8 mouse cellular contexts compared by ENCODE assay signal in genomic region chr8:122698254-122698768, GRCm38 (mm10). TPM values are rescaled to one million over a fixed set of nuclear protein-coding genes. Genes with fewer than 3 reads are reported as not detected.
A peak's percentile ranks its signal among the peaks of the same experiment; 100 is the strongest.
DNase-seq lines count a peak whose midpoint lies in the region; ATAC-seq and TF ChIP-seq lines count a peak whose summit lies in the region.
"Had no signal": no experiment of that assay in that cellular context is flagged by ENCODE, and none has a peak within 500 bp of the region (broad histone marks: within the 10 kb centered on the region; RNA-seq: fewer than 3 reads in every experiment).

No protein-coding gene starts in this region.

- peak overlapping the region; percentile 18; the same call in 1 of the 2 replicates for H3K9ac ChIP-seq in kidney, embryonic 14.5 days (ENCODE audit: low read depth, low read length)
- H3K9ac ChIP-seq in intestine, embryonic 15.5 days = no peak overlapping the region
- H3K9ac ChIP-seq in stomach, embryonic 16.5 days (ENCODE audit: low read length) = peak overlapping the region; percentile 7; the same call in 1 of the 2 replicates

- no peaks in the 10 kb centered on the region for H3K4me1 ChIP-seq in kidney, embryonic 14.5 days (ENCODE audit: control insufficient read depth, insufficient read depth, low read length)
- H3K4me1 ChIP-seq in G1E (ENCODE audit: insufficient read depth, low read depth, low read length) = peaks cover 96% of the 10 kb centered on the region
- no peaks in the 10 kb centered on the region for H3K4me1 ChIP-seq in intestine, embryonic 15.5 days (replicated peaks)
- peaks cover 5% of the 10 kb centered on the region; the same call in 1 of the 2 replicates for H3K4me1 ChIP-seq in stomach, embryonic 16.5 days (ENCODE audit: control insufficient read depth, insufficient read depth, low read length)

- no peaks in the 10 kb centered on the region for H3K9me3 ChIP-seq in kidney, embryonic 14.5 days (ENCODE audit: control insufficient read depth, low read length)
- no peaks in the 10 kb centered on the region for H3K9me3 ChIP-seq in G1E (replicated peaks)
- H3K9me3 ChIP-seq in intestine, embryonic 15.5 days = no peaks in the 10 kb centered on the region
- H3K9me3 ChIP-seq in stomach, embryonic 16.5 days (replicated peaks; ENCODE audit: control insufficient read depth, low read length) = no peaks in the 10 kb centered on the region

- no peaks in the 10 kb centered on the region for H3K27me3 ChIP-seq in kidney, embryonic 14.5 days (ENCODE audit: control insufficient read depth, insufficient read depth, low read length)
- H3K27me3 ChIP-seq in G1E (ENCODE audit: insufficient read depth, low read length) = no peaks in the 10 kb centered on the region
- H3K27me3 ChIP-seq in intestine, embryonic 15.5 days (replicated peaks) = no peaks in the 10 kb centered on the region
- no peaks in the 10 kb centered on the region for H3K27me3 ChIP-seq in stomach, embryonic 16.5 days (ENCODE audit: control insufficient read depth, insufficient read depth, low read length)

- no peak overlapping the region for H3K27ac ChIP-seq in kidney, embryonic 14.5 days (ENCODE audit: low read depth, low read length)
- H3K27ac ChIP-seq in intestine, embryonic 15.5 days = no peak overlapping the region
- H3K27ac ChIP-seq in stomach, embryonic 16.5 days (ENCODE audit: low read length) = no peak overlapping the region

- no peak for TF ChIP-seq CTCF in G1E (IDR thresholded peaks at IDR 0.05; ENCODE audit: low read depth, low read length)

- ATAC-seq in kidney, embryonic 14.5 days (ENCODE audit: low FRiP score, low TSS enrichment) = no peak
- ATAC-seq in G1E (ENCODE audit: extremely low read depth, insufficient number of reproducible peaks, low FRiP score, poor library complexity, severe bottlenecking) = no peak
- ATAC-seq in intestine, embryonic 15.5 days = 0 out of 2 replicates have a peak, but pooled peaks have one; percentile 22
- ATAC-seq in stomach, embryonic 16.5 days (ENCODE audit: insufficient read depth, low FRiP score) = no peak; the same call in 1 of the 2 replicates

- DNase-seq in kidney, postnatal 10 days = no peak
- no peak for DNase-seq in G1E (ENCODE audit: low spot score)
- no peak for DNase-seq in urinary bladder, postnatal 10 days (ENCODE audit: low spot score)
- no peak for DNase-seq in ovary, adult 18-20 months (ENCODE audit: low spot score)
- DNase-seq: lung, postnatal 14 days had no signal

- peak overlapping the region; percentile 12; the same call in 1 of the 2 replicates for H3K4me3 ChIP-seq in kidney, embryonic 14.5 days (ENCODE audit: low read length)
- H3K4me3 ChIP-seq in G1E (ENCODE audit: low read depth, low read length) = peak overlapping the region; percentile 77
- H3K4me3 ChIP-seq in intestine, embryonic 15.5 days (replicated peaks) = peak overlapping the region; percentile 9; the same call in 1 of the 2 replicates
- peak overlapping the region; percentile 7; the same call in 1 of the 2 replicates for H3K4me3 ChIP-seq in stomach, embryonic 16.5 days (replicated peaks; ENCODE audit: low read length)

- peak overlapping the region; percentile 22 for H3K4me2 ChIP-seq in kidney, embryonic 14.5 days (replicated peaks; ENCODE audit: low read depth, low read length)
- peak overlapping the region; percentile 14; the same call in 1 of the 2 replicates for H3K4me2 ChIP-seq in intestine, embryonic 15.5 days (replicated peaks)
- peak overlapping the region; percentile 27 for H3K4me2 ChIP-seq in stomach, embryonic 16.5 days (ENCODE audit: low read depth, low read length)

- no peaks in the 10 kb centered on the region for H3K36me3 ChIP-seq in kidney, embryonic 14.5 days (ENCODE audit: control insufficient read depth, insufficient read depth, low read length)
- peaks cover 50% of the 10 kb centered on the region for H3K36me3 ChIP-seq in G1E (replicated peaks)
- H3K36me3 ChIP-seq in intestine, embryonic 15.5 days = no peaks in the 10 kb centered on the region
- H3K36me3 ChIP-seq in stomach, embryonic 16.5 days (ENCODE audit: control insufficient read depth, insufficient read depth, low read length) = no peaks in the 10 kb centered on the region

- 61% methylated on average over 5 of the region's 5 CpGs for WGBS in kidney, embryonic 14.5 days
- WGBS in intestine, embryonic 15.5 days = 55% methylated on average over 5 of the region's 5 CpGs
- 48% methylated on average over 5 of the region's 5 CpGs for WGBS in stomach, embryonic 16.5 days

RNA-seq across cellular contexts. Expression of gene Cbfa2t3, which starts 0.6 kb away (rescaled TPM):
- polyA plus RNA-seq in kidney, embryonic 14.5 days (2014; fragmentation: Nextera tagmentation; extraction: Ambion mirVana) = 3.6 and 3.7 TPM in 2 replicates
- total RNA-seq in G1E (2014; fragmentation: Nextera tagmentation) (99.0 and 106 TPM in 2 replicates), G1E (2017) (18.8 and 19.9 TPM in 2 replicates)
- 287 TPM in 2 replicates for polyA plus RNA-seq in G1E (2012)
- polyA plus RNA-seq in intestine, embryonic 15.5 days (2015; fragmentation: Nextera tagmentation; extraction: Ambion mirVana) = 4.6 and 4.7 TPM in 2 replicates
- polyA plus RNA-seq in stomach, embryonic 16.5 days (2015; fragmentation: Nextera tagmentation; extraction: Ambion mirVana) = 3.2 and 4.1 TPM in 2 replicates

Comparison
In these comparisons a context has a peak if more than half of its experiments do, and no peak if none do; other contexts are left out.
1. H3K4me3 ChIP-seq: peak in every context shown above with its lines; median percentile 77 in G1E; 12 in kidney, embryonic 14.5 days; 9 in intestine, embryonic 15.5 days; 7 in stomach, embryonic 16.5 days.
2. RNA of gene Cbfa2t3, which starts 0.6 kb away (polyA plus RNA-seq): 287 TPM in G1E; 4.6 to 4.7 TPM in intestine, embryonic 15.5 days, 3.2 to 4.1 TPM in stomach, embryonic 16.5 days and 3.6 to 3.7 TPM in kidney, embryonic 14.5 days; every median in the first group is over 10 times any median in the second.
3. Peak in every context shown above with its lines, with median percentiles within 50 percentile points of each other: H3K4me2 ChIP-seq.